Mouse (Mus musculus): ENCODE data around the gene 2310061I04Rik.
"Not testable (repeated sequence)": the region's sequence is repeated elsewhere in the genome, so short reads cannot be mapped to it uniquely, and the experiment has no call there.

The 2310061I04Rik gene

DNA sequence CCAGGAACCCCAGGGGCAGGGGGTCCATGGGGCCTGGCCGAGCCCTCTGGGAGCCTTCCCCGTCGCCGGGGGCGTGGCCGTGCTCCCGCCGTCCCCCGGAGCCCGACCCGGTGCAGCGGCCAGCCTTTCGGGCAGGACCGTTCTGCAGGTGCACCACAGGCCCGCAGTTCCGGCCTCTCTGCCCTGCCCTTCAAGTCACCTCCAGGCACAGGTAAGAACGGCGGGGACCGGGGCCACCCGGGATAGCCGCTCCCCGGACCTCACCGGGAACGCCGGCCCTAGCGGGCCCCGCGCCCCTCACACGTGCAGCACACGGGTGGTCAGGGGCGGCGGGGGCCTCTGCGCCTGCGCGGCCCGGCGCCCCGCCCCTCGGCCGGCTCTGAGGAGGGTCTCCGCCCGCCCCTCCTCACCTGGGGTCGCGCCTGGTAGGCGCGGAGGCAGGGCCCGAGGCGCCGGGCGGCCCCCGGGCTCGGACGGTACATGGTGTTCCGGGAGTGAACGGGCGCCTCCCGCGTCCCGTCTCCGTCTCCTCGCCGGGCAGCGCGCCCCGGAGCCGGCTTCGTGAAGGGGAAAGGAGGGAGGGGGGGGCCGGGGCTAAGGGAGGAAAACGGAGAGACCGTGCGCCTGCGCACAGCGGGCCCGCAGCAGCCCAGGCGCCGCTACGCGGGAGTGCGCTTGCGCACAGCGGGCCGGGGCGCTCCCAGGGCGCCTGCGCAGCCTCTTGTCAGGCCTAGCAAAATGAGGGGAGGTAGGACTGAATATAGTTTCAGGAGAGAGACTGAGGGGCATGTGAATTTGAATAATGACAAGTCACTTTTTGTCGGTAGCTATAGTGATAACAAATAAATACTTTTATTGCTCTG is at the start of gene 2310061I04Rik:
Gene 2310061I04Rik, minus strand, starts transcription at position 651 of the 863 bp plus-strand sequence.
- peak; percentile 95 for DNase-seq

DNA sequence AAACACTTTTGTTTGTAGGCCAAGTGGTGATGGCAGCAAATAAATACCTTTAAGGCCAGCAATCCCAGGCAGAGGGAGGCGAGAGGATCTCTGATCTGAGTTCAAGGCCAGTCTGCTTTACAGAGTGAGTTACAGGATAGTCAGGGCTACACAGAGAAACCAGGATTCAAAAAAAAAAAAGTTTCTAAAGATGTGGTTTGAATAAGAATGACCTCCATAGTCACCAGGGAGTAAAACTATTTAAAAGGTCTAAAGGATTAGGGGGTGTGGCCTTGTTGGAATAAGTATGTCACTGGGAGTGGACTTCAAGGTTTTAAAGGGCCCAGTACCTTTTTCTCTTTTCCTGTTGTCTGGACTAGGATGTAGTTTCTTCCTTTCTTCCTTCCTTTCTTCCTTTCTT is 42.7 kb upstream of the 2310061I04Rik start:
- DNase-seq, result no peak

GRCm38 (mm10) chr17:35939108-35939507 is 41.9 kb upstream of the 2310061I04Rik start:
- no peak for DNase-seq

DNA sequence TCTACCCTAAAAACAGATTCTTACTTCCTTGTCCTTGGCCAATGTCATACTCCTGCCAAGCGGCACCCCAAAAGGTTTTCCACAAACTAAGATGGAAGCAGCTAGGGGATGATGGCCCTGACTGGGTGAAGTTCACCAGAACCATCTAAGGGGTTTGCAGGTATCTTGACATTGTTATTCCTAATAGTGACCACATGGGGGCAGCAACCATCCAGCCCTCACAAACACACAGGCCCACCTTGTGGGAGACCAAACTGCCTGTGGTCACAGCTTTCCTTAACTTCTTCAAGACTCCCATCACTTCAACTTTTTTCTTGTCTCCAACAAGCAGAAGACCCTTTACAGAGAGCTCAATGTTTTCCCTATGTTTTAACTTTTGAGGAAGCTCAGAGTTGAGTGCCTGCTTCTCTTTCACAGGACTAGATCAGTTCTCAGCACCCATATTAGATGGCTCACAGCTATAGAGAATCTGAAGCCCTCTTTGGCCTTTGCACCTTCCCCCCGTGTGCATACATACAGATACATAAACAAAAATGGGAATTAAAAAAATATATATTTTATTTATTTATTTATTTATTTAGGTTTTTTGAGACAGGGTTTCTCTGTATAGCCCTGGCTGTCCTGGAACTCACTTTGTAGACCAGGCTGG is 40.6 kb upstream of the 2310061I04Rik start:
- peak; percentile 61 for DNase-seq

GRCm38 (mm10) chr17:35935763-35936162 is 38.5 kb upstream of the 2310061I04Rik start:
- DNase-seq, result not testable (repeated sequence)

DNA sequence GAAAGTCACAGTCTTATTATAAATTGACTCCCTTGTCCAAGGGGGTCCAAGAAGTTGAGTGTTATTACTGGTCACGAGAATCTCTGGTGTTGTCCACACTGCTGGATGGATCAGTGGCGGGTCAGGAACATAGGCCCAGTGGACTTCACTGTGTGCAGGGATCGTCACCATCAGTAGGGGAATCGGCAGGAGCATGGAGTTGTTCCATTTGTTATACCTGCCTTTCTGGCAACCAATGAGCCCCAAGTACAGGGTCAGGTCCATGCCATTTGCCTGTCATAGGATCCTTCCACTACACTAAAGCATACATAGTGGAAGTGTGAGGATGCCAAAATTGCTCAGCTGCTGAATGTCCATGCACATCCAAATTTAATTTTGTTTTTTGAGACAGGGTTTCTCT is 35.4 kb upstream of the 2310061I04Rik start:
- DNase-seq, result no peak

- DNase-seq, result no peak
These were observed 33.4 kb upstream of the 2310061I04Rik start for GRCm38 (mm10) chr17:35930627-35931026.

GRCm38 (mm10) chr17:35929534-35929933 is 32.3 kb upstream of the 2310061I04Rik start:
- DNase-seq, result no peak

DNA sequence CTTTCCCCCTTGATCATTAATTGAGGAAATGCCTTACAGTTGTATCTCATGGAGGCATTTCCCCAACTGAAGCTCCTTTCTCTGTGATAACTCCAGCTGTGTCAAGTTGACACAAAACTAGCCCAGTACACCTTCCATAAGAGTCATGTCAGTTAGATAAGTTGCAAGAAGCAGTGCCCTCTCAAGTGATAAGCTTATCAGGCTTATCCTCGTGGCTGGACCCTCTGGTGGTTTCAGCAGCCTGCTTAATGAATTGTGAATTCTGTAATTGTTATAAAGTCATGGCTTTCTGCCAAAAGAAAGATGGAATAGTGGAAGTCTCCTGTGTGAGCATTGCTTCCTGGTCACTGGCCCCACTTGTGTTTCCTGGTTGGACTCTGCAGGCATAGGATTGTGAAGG is 30.2 kb upstream of the 2310061I04Rik start:
- DNase-seq, result no peak

DNA sequence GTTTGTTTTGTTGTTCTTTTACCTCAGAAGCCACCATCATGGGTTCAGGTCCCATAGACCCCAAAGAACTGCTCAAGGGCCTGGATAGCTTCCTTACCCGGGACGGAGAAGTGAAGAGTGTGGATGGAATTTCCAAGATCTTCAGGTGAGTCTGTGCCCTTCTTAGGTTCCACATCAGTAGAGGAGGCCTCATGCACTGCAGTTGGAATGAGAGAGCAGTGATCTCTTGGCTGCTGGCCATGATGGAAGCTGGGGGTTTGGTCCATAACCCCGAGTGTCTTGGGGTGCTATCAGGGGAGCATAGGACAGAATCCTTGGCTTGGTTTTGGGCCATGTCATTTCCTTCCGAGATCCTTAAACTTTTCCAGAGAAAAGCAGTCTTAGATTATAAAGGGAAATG is 26.1 kb upstream of the 2310061I04Rik start:
- DNase-seq, result no peak

DNA sequence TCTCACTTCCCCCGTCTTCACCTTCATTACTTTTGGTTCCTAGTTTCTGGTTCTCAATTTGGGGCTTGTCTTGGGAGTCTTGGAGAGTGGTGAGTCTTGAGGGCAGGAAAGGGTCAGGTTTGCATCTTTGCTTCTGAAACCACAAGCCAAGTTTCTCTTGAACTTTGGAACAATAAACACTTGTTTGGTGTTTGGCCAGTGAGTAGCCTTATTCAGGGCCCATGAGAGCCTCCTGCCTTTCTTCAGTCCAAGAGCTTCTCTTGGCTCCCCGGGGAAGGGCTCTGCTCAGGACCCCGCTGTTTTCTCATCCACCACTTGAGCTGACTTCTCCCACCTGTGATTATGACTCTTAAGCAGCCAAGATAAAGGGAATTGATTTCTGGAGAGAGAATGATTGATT is 25.3 kb upstream of the 2310061I04Rik start:
- no peak for DNase-seq

DNA sequence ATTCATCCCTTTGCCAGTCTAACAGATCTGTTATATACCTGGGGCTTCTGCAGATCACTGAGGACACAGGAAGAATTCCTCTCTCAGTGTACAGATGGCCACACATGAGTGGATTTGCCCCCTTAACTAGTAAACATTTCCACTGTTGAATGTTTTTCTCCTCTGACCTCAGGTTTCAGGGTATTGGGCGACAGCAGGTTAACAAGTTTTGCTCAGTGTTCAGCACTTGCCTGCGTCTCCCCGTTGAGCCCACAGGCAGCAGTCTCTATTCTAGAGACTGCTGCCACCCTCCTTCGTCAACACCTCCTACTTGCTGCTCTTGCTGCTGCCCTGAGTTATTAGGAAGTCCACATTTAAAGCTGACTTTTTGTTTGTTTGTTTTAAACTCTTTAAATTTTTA is 24.5 kb upstream of the 2310061I04Rik start:
- DNase-seq, result no peak

DNA sequence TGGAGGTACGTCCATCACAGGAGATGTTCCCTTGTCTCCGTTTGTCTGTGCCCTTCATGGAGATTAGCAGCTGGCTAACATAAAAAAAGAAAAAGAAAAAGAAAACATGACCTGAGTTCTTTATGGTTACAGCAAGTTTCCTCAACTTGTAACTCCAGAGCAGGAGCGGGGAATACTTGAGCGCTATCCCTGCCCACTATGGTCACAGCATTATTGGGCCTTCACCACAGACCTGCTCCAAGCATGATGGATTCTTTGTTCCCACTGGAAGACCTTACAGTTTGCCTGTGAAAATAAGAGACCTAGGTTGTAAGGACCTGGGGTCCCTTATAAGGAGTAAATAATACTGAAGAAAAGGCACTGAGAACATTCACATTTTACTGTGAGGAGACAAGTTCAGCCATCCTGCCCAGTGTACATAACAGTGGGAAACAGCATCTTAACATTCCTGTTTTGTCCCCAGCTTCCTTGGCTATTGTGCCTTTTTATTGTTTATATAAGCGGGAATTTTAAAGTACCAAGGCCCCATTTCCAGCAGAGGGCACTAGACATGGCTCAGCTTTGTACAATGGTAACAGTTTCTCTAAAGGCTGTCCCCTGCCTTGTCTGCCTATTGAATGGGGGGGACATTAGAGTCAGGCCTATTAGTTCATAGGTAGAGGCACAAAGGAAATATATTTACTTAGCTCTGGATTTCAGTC is 23.8 kb upstream of the 2310061I04Rik start:
- DNase-seq, result peak; percentile 49

DNA sequence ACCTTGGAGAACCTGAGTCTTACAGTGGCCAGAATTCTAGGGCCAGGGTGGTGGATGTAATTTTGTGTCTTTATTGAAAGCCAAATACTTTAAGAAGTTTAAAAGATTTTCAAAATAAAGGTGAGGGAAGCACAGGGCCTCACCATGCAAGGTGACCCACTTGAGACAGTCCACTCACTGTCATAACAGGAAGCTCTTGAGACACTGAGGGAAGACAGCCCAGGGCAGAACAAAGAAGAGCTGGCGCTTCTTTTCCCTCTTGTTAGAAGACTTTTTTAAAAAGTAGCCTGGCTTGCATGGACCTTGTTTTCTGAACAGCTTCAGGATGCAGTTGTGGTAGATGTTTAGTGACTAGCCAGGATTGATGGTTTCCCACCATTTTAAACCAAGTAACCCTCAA is 23.2 kb upstream of the 2310061I04Rik start:
- no peak for DNase-seq

GRCm38 (mm10) chr17:35919864-35920301 is 22.7 kb upstream of the 2310061I04Rik start:
- DNase-seq, result no peak

DNA sequence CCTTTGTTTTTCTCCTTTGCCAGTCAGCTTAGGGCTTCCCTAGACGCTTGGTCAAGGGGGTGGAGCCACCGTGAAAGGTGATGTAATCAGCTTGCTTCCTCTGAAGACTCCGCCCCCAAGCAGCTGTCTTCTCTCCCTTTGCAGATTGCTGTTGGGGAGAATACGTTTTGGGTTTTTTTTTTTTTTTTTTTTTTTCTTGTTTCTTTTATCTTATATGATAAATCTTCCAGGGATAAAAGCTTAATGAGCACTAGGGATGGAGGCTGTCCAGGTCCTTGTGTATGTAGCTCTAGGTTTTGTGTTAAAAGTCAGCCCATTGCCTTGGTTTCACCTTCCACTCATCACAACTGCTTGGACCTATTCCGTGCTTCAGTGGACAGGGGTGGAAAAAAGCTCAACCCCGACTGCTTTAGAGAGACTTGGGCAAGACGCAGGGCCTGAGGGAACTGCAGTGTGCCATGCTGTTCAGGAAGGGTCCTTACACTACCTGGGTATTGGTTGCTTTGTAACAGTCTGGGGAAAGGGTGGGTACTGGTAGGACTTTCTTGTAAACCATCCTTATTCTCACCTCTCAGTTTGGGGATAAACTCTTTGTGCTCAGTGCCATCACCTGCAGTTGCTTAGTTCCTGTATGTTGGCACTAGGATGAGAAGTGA is 22.0 kb upstream of the 2310061I04Rik start:
- peak; percentile 98 for DNase-seq

DNA sequence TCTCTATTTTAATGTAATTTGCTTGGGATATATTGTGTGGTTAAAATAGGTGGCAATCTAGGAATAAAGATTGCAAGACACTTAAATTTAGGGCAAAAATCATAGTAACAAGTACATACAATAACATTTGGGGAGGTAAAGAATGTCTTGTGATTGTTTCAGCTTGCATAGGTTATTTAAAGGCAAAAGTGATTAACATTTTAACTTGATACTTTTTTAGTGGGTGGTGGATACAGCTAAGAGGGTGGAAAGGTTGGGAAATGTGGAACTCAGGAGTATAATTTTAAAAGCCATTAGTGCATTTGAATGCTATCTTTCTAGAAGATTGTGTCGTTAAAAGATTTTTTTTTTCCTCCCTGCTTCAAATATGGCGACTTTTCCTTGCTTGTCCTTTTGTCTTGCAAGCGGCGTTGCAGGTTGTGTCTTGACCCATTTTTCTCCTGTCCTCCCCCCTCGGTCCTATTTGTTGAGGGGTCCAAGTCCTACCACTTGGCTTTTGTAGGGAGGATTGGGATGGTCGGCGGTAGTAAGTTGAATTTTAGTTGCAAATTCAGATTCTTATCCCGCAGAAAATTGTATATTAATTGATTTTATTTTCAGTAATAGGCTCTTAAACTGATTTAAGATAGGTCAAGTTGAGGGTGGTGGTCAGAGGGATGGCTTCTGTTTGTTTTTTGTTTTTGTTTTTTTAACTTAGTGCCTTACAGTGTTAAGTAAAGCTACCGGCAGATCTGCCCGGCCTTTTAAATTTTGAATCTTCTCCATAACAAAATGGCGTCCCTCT is 21.2 kb upstream of the 2310061I04Rik start:
- peak; percentile 60 for DNase-seq

DNA sequence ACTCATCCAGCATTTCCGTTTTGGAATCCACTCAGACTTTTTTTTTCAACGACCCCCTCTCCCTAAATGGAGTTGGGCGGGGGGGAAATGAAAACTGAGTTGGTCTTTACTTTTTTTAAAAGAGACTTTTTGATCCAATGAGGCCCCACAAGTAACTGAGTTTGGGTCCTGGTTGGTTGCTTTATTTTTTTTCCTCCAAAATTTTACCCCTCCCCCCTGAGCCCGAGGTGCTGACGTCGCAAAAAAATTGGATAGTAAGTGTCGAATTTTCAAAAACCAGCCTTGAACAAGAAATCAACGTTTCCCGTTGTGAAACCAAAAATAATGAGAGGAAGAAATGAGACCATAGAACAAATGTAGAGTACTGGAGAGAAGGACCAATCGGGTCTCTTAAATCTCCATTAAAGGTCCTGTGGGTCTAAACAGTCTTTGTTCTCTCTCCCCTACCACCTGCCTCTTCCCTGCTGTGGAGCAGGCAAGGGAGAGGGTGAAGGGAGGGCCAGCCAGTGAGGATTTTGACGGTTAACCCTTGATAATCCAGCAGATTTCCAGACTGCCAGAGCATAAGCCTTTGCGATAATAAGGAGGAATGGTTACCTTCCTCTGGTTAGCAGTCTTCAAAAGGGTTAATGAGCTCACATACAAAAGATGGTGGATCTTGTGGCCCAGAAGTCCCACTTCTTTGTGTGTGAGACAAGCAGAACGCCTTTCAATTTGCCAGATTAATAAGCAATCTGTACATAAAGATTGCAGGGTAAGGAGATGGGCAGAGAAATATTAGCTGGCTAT is 20.4 kb upstream of the 2310061I04Rik start:
- DNase-seq, result peak; percentile 46

DNA sequence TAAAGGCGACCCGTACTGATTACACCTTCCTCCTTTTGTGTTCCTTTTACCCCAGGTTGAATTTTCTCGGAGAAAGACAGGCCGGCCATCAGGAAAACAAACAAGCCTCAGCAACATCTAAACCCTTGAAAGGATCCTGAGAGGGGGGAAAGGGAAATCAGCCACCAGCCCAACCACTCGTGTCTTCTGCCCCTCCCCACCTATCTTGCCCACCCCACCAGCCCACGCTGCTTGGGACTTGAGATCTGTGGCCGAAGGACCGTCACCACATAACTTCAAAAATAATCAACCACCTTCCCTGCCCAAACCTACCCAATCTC is 19.9 kb upstream of the 2310061I04Rik start:
- peak; percentile 48 for DNase-seq

GRCm38 (mm10) chr17:35916297-35917142 is 19.3 kb upstream of the 2310061I04Rik start, which contains the start of the genes Mrps18b and Ppp1r10:
Gene Mrps18b, minus strand, starts transcription at chr17:35916389.
Gene Ppp1r10, plus strand, starts transcription at chr17:35916434.
- DNase-seq, result peak; percentile 99

Measured in kidney, postnatal 10 days (tissue).